Mouse (Mus musculus): ENCODE data around the gene Reln.

Gene Reln

GRCm38 (mm10) chr5:22307853-22308252 lies 36.6 kb downstream of the Reln start:
- no peak for DNase-seq (ENCODE audit: low spot score)

GRCm38 (mm10) chr5:22307072-22307471 lies 37.4 kb downstream of the Reln start:
- no peak for DNase-seq (ENCODE audit: low spot score)

- no peak for DNase-seq (ENCODE audit: low spot score)
Measured at GRCm38 (mm10) chr5:22303709-22304108, 40.8 kb downstream of the Reln start.

GRCm38 (mm10) chr5:22302309-22302708 lies 42.2 kb downstream of the Reln start:
- no peak for DNase-seq (ENCODE audit: low spot score)

GRCm38 (mm10) chr5:22300788-22301187 lies 43.7 kb downstream of the Reln start:
- no peak for DNase-seq (ENCODE audit: low spot score)

- DNase-seq (ENCODE audit: low spot score), result no peak
Measured at GRCm38 (mm10) chr5:22300046-22300445, 44.5 kb downstream of the Reln start.

GRCm38 (mm10) chr5:22295161-22295560 lies 49.3 kb downstream of the Reln start:
- no peak for DNase-seq (ENCODE audit: low spot score)

- DNase-seq (ENCODE audit: low spot score), result no peak
Measured at GRCm38 (mm10) chr5:22291409-22291808, 53.1 kb downstream of the Reln start.

- no peak for DNase-seq (ENCODE audit: low spot score)
Measured at GRCm38 (mm10) chr5:22285396-22285795, 59.1 kb downstream of the Reln start.

- DNase-seq (ENCODE audit: low spot score), result peak; percentile 64
Measured at GRCm38 (mm10) chr5:22282141-22282665, 62.3 kb downstream of the Reln start.

- no peak for DNase-seq (ENCODE audit: low spot score)
Measured at GRCm38 (mm10) chr5:22280534-22281164, 63.9 kb downstream of the Reln start.

- DNase-seq (ENCODE audit: low spot score), result peak; percentile 72
Measured at GRCm38 (mm10) chr5:22279201-22279600, 65.3 kb downstream of the Reln start.

GRCm38 (mm10) chr5:22274134-22274533 lies 70.4 kb downstream of the Reln start:
- DNase-seq (ENCODE audit: low spot score), result no peak

GRCm38 (mm10) chr5:22266489-22267301 lies 77.8 kb downstream of the Reln start:
- DNase-seq (ENCODE audit: low spot score), result no peak

GRCm38 (mm10) chr5:22262351-22262765 lies 82.1 kb downstream of the Reln start:
- DNase-seq (ENCODE audit: low spot score), result no peak

GRCm38 (mm10) chr5:22255346-22255745 lies 89.2 kb downstream of the Reln start:
- no peak for DNase-seq (ENCODE audit: low spot score)

- no peak for DNase-seq (ENCODE audit: low spot score)
Measured at GRCm38 (mm10) chr5:22253910-22254309, 90.6 kb downstream of the Reln start.

GRCm38 (mm10) chr5:22253318-22253717 lies 91.2 kb downstream of the Reln start:
- no peak for DNase-seq (ENCODE audit: low spot score)

GRCm38 (mm10) chr5:22247850-22248249 lies 96.7 kb downstream of the Reln start:
- DNase-seq (ENCODE audit: low spot score), result no peak

GRCm38 (mm10) chr5:22245056-22245455 lies 99.4 kb downstream of the Reln start:
- no peak for DNase-seq (ENCODE audit: low spot score)

- DNase-seq (ENCODE audit: low spot score), result no peak
Measured at GRCm38 (mm10) chr5:22243538-22243937, 101.0 kb downstream of the Reln start.

- DNase-seq (ENCODE audit: low spot score), result no peak
Measured at GRCm38 (mm10) chr5:22241560-22241959, 102.9 kb downstream of the Reln start.

- peak; percentile 55 for DNase-seq (ENCODE audit: low spot score)
Measured at GRCm38 (mm10) chr5:22236801-22237200, 107.7 kb downstream of the Reln start.
